Mouse (Mus musculus) lung, embryonic 16.5 days (tissue): ENCODE measurements around the gene Olfm4. TPM values are rescaled to one million over a fixed set of nuclear protein-coding genes. Genes with fewer than 3 reads are reported as not detected.

Experiments
- ATAC-seq: fragments of 200-750 bp; cut with Nextera tagmentation; 2 replicates; pipeline ENCODE4 v1.8.0; 2017; ENCODE audit warnings: low read depth, mild to moderate bottlenecking, moderate library complexity
- H3K27ac ChIP-seq: fragments of 300-500 bp; sonication (generic); 2 replicates; pipeline ENCODE4 v1.5.1; 2014; ENCODE audit warnings: mild to moderate bottlenecking, control low read depth, low read length
- H3K27me3 ChIP-seq: fragments of 300-500 bp; sonication (generic); 2 replicates; pipeline ENCODE4 v1.6.1; 2014; ENCODE audit warnings: low read depth, low read length, mixed read lengths; ENCODE audit not compliant: control insufficient read depth, insufficient read depth
- H3K36me3 ChIP-seq: fragments of 300-500 bp; sonication (generic); 2 replicates; pipeline ENCODE4 v1.6.1; 2014; ENCODE audit warnings: low read length; ENCODE audit not compliant: control insufficient read depth, insufficient read depth
- H3K4me1 ChIP-seq: fragments of 300-500 bp; sonication (generic); replicated peaks from 2 replicates; pipeline ENCODE4 v1.6.1; 2014; ENCODE audit warnings: low read length, mixed read lengths; ENCODE audit not compliant: control insufficient read depth, insufficient read depth
- H3K4me2 ChIP-seq: fragments of 300-500 bp; sonication (generic); 2 replicates; pipeline ENCODE4 v1.6.1; 2014; ENCODE audit warnings: low read depth, low read length, control low read depth
- H3K4me3 ChIP-seq: fragments of 300-500 bp; sonication (generic); 2 replicates; pipeline ENCODE4 v1.5.1; 2014; ENCODE audit warnings: mild to moderate bottlenecking, low read length, control low read depth
- H3K9ac ChIP-seq: fragments of 300-500 bp; sonication (generic); 2 replicates; pipeline ENCODE4 v1.6.1; 2014; ENCODE audit warnings: low read length, control low read depth
- H3K9me3 ChIP-seq: fragments of 300-500 bp; sonication (generic); 2 replicates; pipeline ENCODE4 v1.6.1; 2016; ENCODE audit warnings: low read length; ENCODE audit not compliant: control insufficient read depth
- WGBS: fragments of 180-500 bp; shearing (Covaris S2); extraction: QIAGEN DNeasy Blood & Tissue Kit; methylation state at CpG from one replicate; pipeline ENCODE4 v1.1.7; 2014; 5-methylcytosine and 5-hydroxymethylcytosine counted together
- polyA plus RNA-seq: library from polyadenylated mRNA; unstranded; fragments of >200 nt; fragmentation: Nextera tagmentation; extraction: Ambion mirVana; gene quantifications from 2 replicates; pipeline ENCODE4 v1.2.1, GENCODE M21; 2015

Olfm4 gene
- polyA plus RNA-seq, 1 experiment from 2014 or later = 1.4 TPM

- Histone ChIP-seq H3K9ac (no peak overlapping the region), H3K4me3 (no peak overlapping the region), H3K27me3 (no peaks in the 10 kb centered on the region), H3K9me3 (no peaks in the 10 kb centered on the region), H3K4me2 (no peak overlapping the region), H3K27ac (no peak overlapping the region), H3K36me3 (no peaks in the 10 kb centered on the region), H3K4me1 (no peaks in the 10 kb centered on the region)
- 62% methylated on average over 14 of the region's 14 CpGs for WGBS
- no peak for ATAC-seq
Measured at GRCm38 (mm10) chr14:79970928-79971738, 12.7 kb upstream of the Olfm4 start.

GRCm38 (mm10) chr14:79981437-79981836 is 2.4 kb upstream of the Olfm4 start:
- H3K36me3 ChIP-seq = no peaks in the 10 kb centered on the region
- ATAC-seq = no peak
- H3K4me1 ChIP-seq = peaks cover 8% of the 10 kb centered on the region
- 84% methylated on average over 4 of the region's 4 CpGs for WGBS
- H3K9ac ChIP-seq = no peak overlapping the region
- no peaks in the 10 kb centered on the region for H3K9me3 ChIP-seq
- H3K4me3 ChIP-seq = no peak overlapping the region
- H3K27ac ChIP-seq = no peak overlapping the region
- no peaks in the 10 kb centered on the region for H3K27me3 ChIP-seq
- H3K4me2 ChIP-seq = no peak overlapping the region

- Histone ChIP-seq H3K4me3 (no peak overlapping the region), H3K4me2 (no peak overlapping the region), H3K27ac (no peak overlapping the region), H3K9me3 (no peaks in the 10 kb centered on the region), H3K36me3 (no peaks in the 10 kb centered on the region), H3K4me1 (peaks cover 18% of the 10 kb centered on the region), H3K9ac (no peak overlapping the region), H3K27me3 (no peaks in the 10 kb centered on the region)
- ATAC-seq = no peak
- 62% methylated on average over 7 of the region's 7 CpGs for WGBS
Measured at GRCm38 (mm10) chr14:79985137-79985670, 1.3 kb downstream of the Olfm4 start.

- WGBS = 80% methylated on average over 2 of the region's 2 CpGs
- no peak overlapping the region for H3K9ac ChIP-seq
- H3K4me2 ChIP-seq = no peak overlapping the region
- H3K27ac ChIP-seq = no peak overlapping the region
- H3K4me3 ChIP-seq = no peak overlapping the region
- ATAC-seq = no peak
- peaks cover 20% of the 10 kb centered on the region for H3K4me1 ChIP-seq
- H3K9me3 ChIP-seq = no peaks in the 10 kb centered on the region
- H3K27me3 ChIP-seq = no peaks in the 10 kb centered on the region
- no peaks in the 10 kb centered on the region for H3K36me3 ChIP-seq
Measured at GRCm38 (mm10) chr14:79985696-79986095, 1.8 kb downstream of the Olfm4 start.

GRCm38 (mm10) chr14:79986831-79987230 is 3.0 kb downstream of the Olfm4 start:
- Histone ChIP-seq H3K9me3 (no peaks in the 10 kb centered on the region), H3K27ac (peak overlapping the region; percentile 63), H3K4me3 (no peak overlapping the region), H3K36me3 (no peaks in the 10 kb centered on the region), H3K4me2 (no peak overlapping the region), H3K27me3 (no peaks in the 10 kb centered on the region), H3K9ac (no peak overlapping the region), H3K4me1 (peaks cover 20% of the 10 kb centered on the region)
- peak; percentile 84 for ATAC-seq
- WGBS = 38% methylated on average over 8 of the region's 8 CpGs

- 48% methylated on average over 4 of the region's 4 CpGs for WGBS
- H3K27ac ChIP-seq = peak overlapping the region; percentile 55; the same call in 1 of the 2 replicates
Measured at GRCm38 (mm10) chr14:79989785-79990184, 5.9 kb downstream of the Olfm4 start.

GRCm38 (mm10) chr14:79990547-79990946 is 6.7 kb downstream of the Olfm4 start:
- ATAC-seq = no peak
- Histone ChIP-seq H3K36me3 (no peaks in the 10 kb centered on the region), H3K9me3 (no peaks in the 10 kb centered on the region), H3K27me3 (no peaks in the 10 kb centered on the region), H3K4me3 (no peak overlapping the region), H3K4me1 (peaks cover 15% of the 10 kb centered on the region), H3K4me2 (no peak overlapping the region), H3K27ac (no peak overlapping the region), H3K9ac (no peak overlapping the region)
- WGBS = 45% methylated on average over 5 of the region's 5 CpGs

More at GRCm38 (mm10) chr14:79989785-79990184, 5.9 kb downstream of the Olfm4 start:
- no peak overlapping the region for H3K9ac ChIP-seq
- no peak overlapping the region for H3K4me3 ChIP-seq
- H3K9me3 ChIP-seq = no peaks in the 10 kb centered on the region
- no peak overlapping the region for H3K4me2 ChIP-seq
- peaks cover 20% of the 10 kb centered on the region for H3K4me1 ChIP-seq
- no peaks in the 10 kb centered on the region for H3K36me3 ChIP-seq
- no peaks in the 10 kb centered on the region for H3K27me3 ChIP-seq
- ATAC-seq = no peak

GRCm38 (mm10) chr14:79997534-79997933 is 13.7 kb downstream of the Olfm4 start:
- no peak overlapping the region for H3K4me2 ChIP-seq
- WGBS = 73% methylated on average over 4 of the region's 4 CpGs
- ATAC-seq = no peak
- H3K9me3 ChIP-seq = no peaks in the 10 kb centered on the region
- 0 out of 2 replicates have a peak, but pooled peaks cover 2% of the 10 kb centered on the region for H3K4me1 ChIP-seq
- H3K4me3 ChIP-seq = no peak overlapping the region
- H3K36me3 ChIP-seq = no peaks in the 10 kb centered on the region
- H3K9ac ChIP-seq = no peak overlapping the region
- no peak overlapping the region for H3K27ac ChIP-seq
- H3K27me3 ChIP-seq = no peaks in the 10 kb centered on the region

GRCm38 (mm10) chr14:80000110-80000531 is 16.2 kb downstream of the Olfm4 start:
- peak; percentile 41; the same call in 1 of the 2 replicates for ATAC-seq
- Histone ChIP-seq H3K27me3 (no peaks in the 10 kb centered on the region), H3K4me2 (no peak overlapping the region), H3K36me3 (no peaks in the 10 kb centered on the region), H3K27ac (no peak overlapping the region), H3K9me3 (no peaks in the 10 kb centered on the region), H3K4me1 (0 out of 2 replicates have a peak, but pooled peaks cover 2% of the 10 kb centered on the region), H3K9ac (no peak overlapping the region), H3K4me3 (no peak overlapping the region)
- 41% methylated on average over 8 of the region's 8 CpGs for WGBS
